Mouse (Mus musculus): ENCODE results near the gene Galc. TPM values are rescaled to one million over a fixed set of nuclear protein-coding genes. Genes with fewer than 3 reads are reported as not detected.

The Galc gene
- 12.2 and 13.5 TPM in 2 replicates for polyA plus RNA-seq (2016; fragmentation: Nextera tagmentation; extraction: Ambion mirVana)

- peak within 1 kb of the TSS; percentile 65 for H3K4me3 ChIP-seq
- H3K9ac ChIP-seq, result peak within 1 kb of the TSS; percentile 83
- ATAC-seq (ENCODE audit: low FRiP score), result peak; percentile 95
- H3K27ac ChIP-seq, result peak within 1 kb of the TSS; percentile 97
- no peaks in the 10 kb centered on the region for H3K36me3 ChIP-seq
- H3K27me3 ChIP-seq, result no peaks in the 10 kb centered on the region
- no peaks in the 10 kb centered on the region for H3K4me1 ChIP-seq
- H3K4me2 ChIP-seq (replicated peaks), result peak within 1 kb of the TSS; percentile 53
- WGBS, result under 1% methylated on average over 75 of the region's 76 CpGs
- no peaks in the 10 kb centered on the region for H3K9me3 ChIP-seq (replicated peaks)
These were observed at the start of gene Galc for GRCm38 (mm10) chr12:98258845-98259517. Gene Galc (minus strand): TSS chr12:98259459.

GRCm38 (mm10) chr12:98307179-98307915 lies 48.1 kb upstream of the Galc start:
- Histone ChIP-seq H3K4me2 (replicated peaks) (no peak overlapping the region), H3K36me3 (no peaks in the 10 kb centered on the region), H3K27me3 (no peaks in the 10 kb centered on the region), H3K9ac (no peak overlapping the region), H3K27ac (no peak overlapping the region), H3K9me3 (replicated peaks) (no peaks in the 10 kb centered on the region), H3K4me1 (no peaks in the 10 kb centered on the region), H3K4me3 (no peak overlapping the region)
- WGBS, result 91% methylated on average over 7 of the region's 7 CpGs
- no peak for ATAC-seq (ENCODE audit: low FRiP score)

GRCm38 (mm10) chr12:98303013-98303412 lies 43.8 kb upstream of the Galc start:
- no peaks in the 10 kb centered on the region for H3K9me3 ChIP-seq (replicated peaks)
- no peak overlapping the region for H3K9ac ChIP-seq
- H3K27me3 ChIP-seq, result no peaks in the 10 kb centered on the region
- H3K4me2 ChIP-seq (replicated peaks), result no peak overlapping the region
- 58% methylated on average over 1 of the region's 1 CpGs for WGBS
- H3K4me3 ChIP-seq, result no peak overlapping the region
- H3K27ac ChIP-seq, result no peak overlapping the region
- no peak for ATAC-seq (ENCODE audit: low FRiP score)
- no peaks in the 10 kb centered on the region for H3K4me1 ChIP-seq
- no peaks in the 10 kb centered on the region for H3K36me3 ChIP-seq

GRCm38 (mm10) chr12:98301980-98302379 lies 42.7 kb upstream of the Galc start:
- Histone ChIP-seq H3K9me3 (replicated peaks) (no peaks in the 10 kb centered on the region), H3K27me3 (no peaks in the 10 kb centered on the region), H3K4me1 (no peaks in the 10 kb centered on the region), H3K4me3 (no peak overlapping the region), H3K36me3 (no peaks in the 10 kb centered on the region), H3K27ac (no peak overlapping the region), H3K4me2 (replicated peaks) (no peak overlapping the region), H3K9ac (no peak overlapping the region)
- WGBS, result 92% methylated on average over 5 of the region's 5 CpGs
- ATAC-seq (ENCODE audit: low FRiP score), result no peak

- ATAC-seq (ENCODE audit: low FRiP score), result no peak
- Histone ChIP-seq H3K4me3 (no peak overlapping the region), H3K4me2 (replicated peaks) (no peak overlapping the region), H3K27ac (no peak overlapping the region), H3K9me3 (replicated peaks) (no peaks in the 10 kb centered on the region), H3K4me1 (no peaks in the 10 kb centered on the region), H3K9ac (no peak overlapping the region), H3K27me3 (no peaks in the 10 kb centered on the region), H3K36me3 (no peaks in the 10 kb centered on the region)
- WGBS, result 87% methylated on average over 2 of the region's 2 CpGs
These were observed 35.0 kb upstream of the Galc start for GRCm38 (mm10) chr12:98294241-98294640.

- H3K9ac ChIP-seq, result no peak overlapping the region
- WGBS, result 81% methylated on average over 4 of the region's 4 CpGs
- H3K4me1 ChIP-seq, result no peaks in the 10 kb centered on the region
- H3K4me3 ChIP-seq, result no peak overlapping the region
- no peak overlapping the region for H3K4me2 ChIP-seq (replicated peaks)
- H3K36me3 ChIP-seq, result no peaks in the 10 kb centered on the region
- no peak for ATAC-seq (ENCODE audit: low FRiP score)
- no peaks in the 10 kb centered on the region for H3K27me3 ChIP-seq
- no peak overlapping the region for H3K27ac ChIP-seq
- no peaks in the 10 kb centered on the region for H3K9me3 ChIP-seq (replicated peaks)
These were observed 33.0 kb upstream of the Galc start for GRCm38 (mm10) chr12:98292278-98292677.

- Histone ChIP-seq H3K27ac (no peak overlapping the region), H3K9ac (no peak overlapping the region), H3K4me2 (replicated peaks) (no peak overlapping the region), H3K9me3 (replicated peaks) (no peaks in the 10 kb centered on the region), H3K4me3 (no peak overlapping the region), H3K27me3 (no peaks in the 10 kb centered on the region), H3K4me1 (no peaks in the 10 kb centered on the region), H3K36me3 (no peaks in the 10 kb centered on the region)
- 85% methylated on average over 3 of the region's 3 CpGs for WGBS
- ATAC-seq (ENCODE audit: low FRiP score), result no peak
These were observed 31.2 kb upstream of the Galc start for GRCm38 (mm10) chr12:98290475-98290874.

- no peaks in the 10 kb centered on the region for H3K4me1 ChIP-seq
- ATAC-seq (ENCODE audit: low FRiP score), result no peak
- no peaks in the 10 kb centered on the region for H3K27me3 ChIP-seq
- H3K27ac ChIP-seq, result no peak overlapping the region
- no peak overlapping the region for H3K4me2 ChIP-seq (replicated peaks)
- 78% methylated on average over 3 of the region's 3 CpGs for WGBS
- no peak overlapping the region for H3K9ac ChIP-seq
- H3K9me3 ChIP-seq (replicated peaks), result no peaks in the 10 kb centered on the region
- H3K4me3 ChIP-seq, result no peak overlapping the region
- no peaks in the 10 kb centered on the region for H3K36me3 ChIP-seq
These were observed 25.2 kb upstream of the Galc start for GRCm38 (mm10) chr12:98284477-98284876.

GRCm38 (mm10) chr12:98283487-98283860 lies 24.2 kb upstream of the Galc start:
- Histone ChIP-seq H3K4me3 (no peak overlapping the region), H3K9me3 (replicated peaks) (no peaks in the 10 kb centered on the region), H3K9ac (no peak overlapping the region), H3K4me2 (replicated peaks) (no peak overlapping the region), H3K36me3 (no peaks in the 10 kb centered on the region), H3K27me3 (no peaks in the 10 kb centered on the region), H3K4me1 (no peaks in the 10 kb centered on the region), H3K27ac (no peak overlapping the region)
- 73% methylated on average over 3 of the region's 3 CpGs for WGBS
- no peak for ATAC-seq (ENCODE audit: low FRiP score)

- Histone ChIP-seq H3K27me3 (no peaks in the 10 kb centered on the region), H3K4me1 (no peaks in the 10 kb centered on the region), H3K36me3 (no peaks in the 10 kb centered on the region), H3K4me2 (replicated peaks) (no peak overlapping the region), H3K4me3 (no peak overlapping the region), H3K9ac (no peak overlapping the region), H3K9me3 (replicated peaks) (no peaks in the 10 kb centered on the region), H3K27ac (no peak overlapping the region)
- ATAC-seq (ENCODE audit: low FRiP score), result no peak
- WGBS, result 82% methylated on average over 14 of the region's 14 CpGs
These were observed 23.7 kb upstream of the Galc start for GRCm38 (mm10) chr12:98282776-98283486.

- H3K27ac ChIP-seq, result no peak overlapping the region
- H3K27me3 ChIP-seq, result no peaks in the 10 kb centered on the region
- no peaks in the 10 kb centered on the region for H3K36me3 ChIP-seq
- H3K9ac ChIP-seq, result no peak overlapping the region
- no peak overlapping the region for H3K4me2 ChIP-seq (replicated peaks)
- H3K9me3 ChIP-seq (replicated peaks), result no peaks in the 10 kb centered on the region
- H3K4me1 ChIP-seq, result no peaks in the 10 kb centered on the region
- H3K4me3 ChIP-seq, result no peak overlapping the region
- no peak for ATAC-seq (ENCODE audit: low FRiP score)
- WGBS, result 78% methylated on average over 8 of the region's 8 CpGs
These were observed 21.7 kb upstream of the Galc start for GRCm38 (mm10) chr12:98280996-98281395.

GRCm38 (mm10) chr12:98280530-98280929 lies 21.3 kb upstream of the Galc start:
- WGBS, result 32% methylated on average over 5 of the region's 5 CpGs
- Histone ChIP-seq H3K27me3 (no peaks in the 10 kb centered on the region), H3K9ac (no peak overlapping the region), H3K4me3 (no peak overlapping the region), H3K9me3 (replicated peaks) (no peaks in the 10 kb centered on the region), H3K4me2 (replicated peaks) (no peak overlapping the region), H3K4me1 (no peaks in the 10 kb centered on the region), H3K27ac (no peak overlapping the region), H3K36me3 (no peaks in the 10 kb centered on the region)
- no peak for ATAC-seq (ENCODE audit: low FRiP score)

Data from hindbrain, embryonic 12.5 days (tissue).